Mouse (Mus musculus) stomach, embryonic 16.5 days (tissue): Measurements from ENCODE around the gene Spib. TPM values are rescaled to one million over a fixed set of nuclear protein-coding genes. Genes with fewer than 3 reads are reported as not detected.

Experiments used
- ATAC-seq: fragments of 200-750 bp; cut with Nextera tagmentation; 2 replicates; pipeline ENCODE4 v1.8.0; 2017; ENCODE audit warnings: moderate number of reproducible peaks, moderate TSS enrichment; ENCODE audit not compliant: insufficient read depth, low FRiP score
- H3K27ac ChIP-seq: fragments of 300-500 bp; sonication (generic); 2 replicates; pipeline ENCODE4 v1.5.1; 2014; ENCODE audit warnings: low read length
- H3K27me3 ChIP-seq: fragments of 300-500 bp; sonication (generic); 2 replicates; pipeline ENCODE4 v1.6.1; 2014; ENCODE audit warnings: low read length, control low read depth, mixed read lengths; ENCODE audit not compliant: control insufficient read depth, insufficient read depth
- H3K36me3 ChIP-seq: fragments of 300-500 bp; sonication (generic); 2 replicates; pipeline ENCODE4 v1.6.1; 2014; ENCODE audit warnings: low read length; ENCODE audit not compliant: control insufficient read depth, insufficient read depth
- H3K4me1 ChIP-seq: fragments of 300-500 bp; sonication (generic); 2 replicates; pipeline ENCODE4 v1.6.1; 2014; ENCODE audit warnings: low read length, control low read depth, mixed read lengths; ENCODE audit not compliant: control insufficient read depth, insufficient read depth
- H3K4me2 ChIP-seq: fragments of 300-500 bp; sonication (generic); 2 replicates; pipeline ENCODE4 v1.6.1; 2014; ENCODE audit warnings: low read depth, low read length, mixed read lengths
- H3K4me3 ChIP-seq: fragments of 300-500 bp; sonication (generic); replicated peaks from 2 replicates; pipeline ENCODE4 v1.5.1; 2014; ENCODE audit warnings: mild to moderate bottlenecking, low read length
- H3K9ac ChIP-seq: fragments of 300-500 bp; sonication (generic); 2 replicates; pipeline ENCODE4 v1.6.1; 2014; ENCODE audit warnings: low read length
- H3K9me3 ChIP-seq: fragments of 300-500 bp; sonication (generic); replicated peaks from 2 replicates; pipeline ENCODE4 v1.6.1; 2016; ENCODE audit warnings: low read length, control low read depth; ENCODE audit not compliant: control insufficient read depth
- whole genome bisulfite sequencing: fragments of 180-500 bp; shearing (Covaris S2); extraction: QIAGEN DNeasy Blood & Tissue Kit; methylation state at CpG from one replicate; pipeline ENCODE4 v1.1.7; 2014; 5-methylcytosine and 5-hydroxymethylcytosine counted together
- polyA plus RNA-seq: library from polyadenylated mRNA; unstranded; fragments of >200 nt; fragmentation: Nextera tagmentation; extraction: Ambion mirVana; gene quantifications from 2 replicates; pipeline ENCODE4 v1.2.1, GENCODE M21; 2015

The Spib gene
- polyA plus RNA-seq, 1 experiment from 2014 or later: 0.52 TPM

- Histone ChIP-seq H3K9me3 (no peaks in the 10 kb centered on the region), H3K4me3 (no peak overlapping the region), H3K4me2 (no peak overlapping the region), H3K4me1 (no peaks in the 10 kb centered on the region), H3K36me3 (peaks cover 35% of the 10 kb centered on the region), H3K27me3 (no peaks in the 10 kb centered on the region), H3K9ac (no peak overlapping the region), H3K27ac (no peak overlapping the region)
- ATAC-seq: no peak
- 89% methylated on average over 41 of the region's 41 CpGs for WGBS
These were observed 7.1 kb upstream of the Spib start for GRCm38 (mm10) chr7:44538756-44539624.

GRCm38 (mm10) chr7:44537496-44537895 is 5.6 kb upstream of the Spib start:
- H3K4me3 ChIP-seq: no peak overlapping the region
- H3K27ac ChIP-seq: no peak overlapping the region
- no peak for ATAC-seq
- WGBS: 91% methylated on average over 13 of the region's 13 CpGs
- H3K27me3 ChIP-seq: no peaks in the 10 kb centered on the region
- peaks cover 39% of the 10 kb centered on the region for H3K36me3 ChIP-seq
- H3K4me1 ChIP-seq: no peaks in the 10 kb centered on the region
- no peaks in the 10 kb centered on the region for H3K9me3 ChIP-seq
- no peak overlapping the region for H3K4me2 ChIP-seq
- H3K9ac ChIP-seq: no peak overlapping the region

GRCm38 (mm10) chr7:44537009-44537408 is 5.1 kb upstream of the Spib start:
- Histone ChIP-seq H3K9me3 (no peaks in the 10 kb centered on the region), H3K27me3 (no peaks in the 10 kb centered on the region), H3K4me3 (no peak overlapping the region), H3K4me1 (no peaks in the 10 kb centered on the region), H3K36me3 (peaks cover 39% of the 10 kb centered on the region), H3K4me2 (no peak overlapping the region), H3K27ac (no peak overlapping the region), H3K9ac (no peak overlapping the region)
- ATAC-seq: no peak
- WGBS: 78% methylated on average over 7 of the region's 7 CpGs

- Histone ChIP-seq H3K27me3 (no peaks in the 10 kb centered on the region), H3K4me1 (no peaks in the 10 kb centered on the region), H3K36me3 (peaks cover 39% of the 10 kb centered on the region), H3K4me2 (no peak overlapping the region), H3K27ac (no peak overlapping the region), H3K9ac (no peak overlapping the region), H3K4me3 (no peak overlapping the region), H3K9me3 (no peaks in the 10 kb centered on the region)
- no peak for ATAC-seq
- 79% methylated on average over 6 of the region's 6 CpGs for WGBS
These were observed 4.7 kb upstream of the Spib start for GRCm38 (mm10) chr7:44536590-44536968.

- no peak overlapping the region for H3K4me2 ChIP-seq
- no peaks in the 10 kb centered on the region for H3K9me3 ChIP-seq
- WGBS: 91% methylated on average over 27 of the region's 27 CpGs
- H3K4me3 ChIP-seq: no peak overlapping the region
- no peak for ATAC-seq
- no peak overlapping the region for H3K9ac ChIP-seq
- H3K27ac ChIP-seq: no peak overlapping the region
- H3K36me3 ChIP-seq: peaks cover 32% of the 10 kb centered on the region
- H3K4me1 ChIP-seq: no peaks in the 10 kb centered on the region
- H3K27me3 ChIP-seq: no peaks in the 10 kb centered on the region
These were observed 4.1 kb upstream of the Spib start for GRCm38 (mm10) chr7:44535657-44536589.

- H3K9me3 ChIP-seq: no peaks in the 10 kb centered on the region
- WGBS: 85% methylated on average over 19 of the region's 19 CpGs
- H3K4me3 ChIP-seq: no peak overlapping the region
- no peak overlapping the region for H3K27ac ChIP-seq
- peaks cover 28% of the 10 kb centered on the region for H3K36me3 ChIP-seq
- no peaks in the 10 kb centered on the region for H3K27me3 ChIP-seq
- no peak for ATAC-seq
- no peaks in the 10 kb centered on the region for H3K4me1 ChIP-seq
- no peak overlapping the region for H3K4me2 ChIP-seq
- H3K9ac ChIP-seq: no peak overlapping the region
These were observed 3.0 kb upstream of the Spib start for GRCm38 (mm10) chr7:44534656-44535441.

GRCm38 (mm10) chr7:44534242-44534641 is 2.4 kb upstream of the Spib start:
- H3K9me3 ChIP-seq: no peaks in the 10 kb centered on the region
- H3K4me2 ChIP-seq: no peak overlapping the region
- H3K36me3 ChIP-seq: peaks cover 28% of the 10 kb centered on the region
- no peak overlapping the region for H3K9ac ChIP-seq
- no peaks in the 10 kb centered on the region for H3K27me3 ChIP-seq
- WGBS: 84% methylated on average over 13 of the region's 13 CpGs
- H3K4me3 ChIP-seq: no peak overlapping the region
- no peak overlapping the region for H3K27ac ChIP-seq
- no peak for ATAC-seq
- H3K4me1 ChIP-seq: no peaks in the 10 kb centered on the region

GRCm38 (mm10) chr7:44533746-44534045 is 1.8 kb upstream of the Spib start:
- Histone ChIP-seq H3K27ac (no peak overlapping the region), H3K4me3 (no peak overlapping the region), H3K36me3 (peaks cover 26% of the 10 kb centered on the region), H3K4me1 (no peaks in the 10 kb centered on the region), H3K27me3 (no peaks in the 10 kb centered on the region), H3K9ac (no peak overlapping the region), H3K9me3 (no peaks in the 10 kb centered on the region), H3K4me2 (no peak overlapping the region)
- no peak for ATAC-seq
- 80% methylated on average over 12 of the region's 12 CpGs for WGBS
